Mouse (Mus musculus): Measurements from ENCODE around the gene Rab11fip2. TPM values are rescaled to one million over a fixed set of nuclear protein-coding genes. Genes with fewer than 3 reads are reported as not detected.

The Rab11fip2 gene
- 5.0 TPM in 2 replicates for polyA plus RNA-seq (2014; fragmentation: Nextera tagmentation; extraction: Ambion mirVana)

- peak; percentile 97 for ATAC-seq (replicated peaks; ENCODE audit: low FRiP score, low TSS enrichment, low read depth)
- Histone ChIP-seq H3K4me3 (ENCODE audit: low read depth, low read length) (peak within 1 kb of the TSS; percentile 72), H3K27me3 (replicated peaks; ENCODE audit: control insufficient read depth, insufficient read depth, low read length) (no peaks in the 10 kb centered on the region), H3K4me2 (ENCODE audit: low read length) (peak within 1 kb of the TSS; percentile 78), H3K27ac (ENCODE audit: low read depth) (peak within 1 kb of the TSS; percentile 93), H3K36me3 (ENCODE audit: control insufficient read depth, insufficient read depth, low read length) (no peaks in the 10 kb centered on the region), H3K9ac (ENCODE audit: low read length) (peak within 1 kb of the TSS; percentile 88), H3K9me3 (ENCODE audit: control insufficient read depth, low read length) (no peaks in the 10 kb centered on the region), H3K4me1 (replicated peaks; ENCODE audit: control insufficient read depth, insufficient read depth, low read length) (no peaks in the 10 kb centered on the region; the same call in 1 of the 2 replicates)
- DNase-seq (ENCODE audit: low spot score): peak; percentile 97
- under 1% methylated on average over 65 of the region's 72 CpGs for WGBS
Measured at GRCm38 (mm10) chr19:59943322-59943871, at the start of gene Rab11fip2. Gene Rab11fip2, minus strand, starts transcription at chr19:59943654.

GRCm38 (mm10) chr19:59981588-59981987 is 38.1 kb upstream of the Rab11fip2 start:
- no peak for DNase-seq (ENCODE audit: low spot score)
- Histone ChIP-seq H3K4me2 (ENCODE audit: low read length) (no peak overlapping the region), H3K27me3 (replicated peaks; ENCODE audit: control insufficient read depth, insufficient read depth, low read length) (no peaks in the 10 kb centered on the region), H3K4me3 (ENCODE audit: low read depth, low read length) (no peak overlapping the region), H3K36me3 (ENCODE audit: control insufficient read depth, insufficient read depth, low read length) (no peaks in the 10 kb centered on the region), H3K4me1 (replicated peaks; ENCODE audit: control insufficient read depth, insufficient read depth, low read length) (no peaks in the 10 kb centered on the region), H3K27ac (ENCODE audit: low read depth) (no peak overlapping the region), H3K9me3 (ENCODE audit: control insufficient read depth, low read length) (no peaks in the 10 kb centered on the region), H3K9ac (ENCODE audit: low read length) (no peak overlapping the region)
- WGBS: 91% methylated on average over 1 of the region's 1 CpGs
- no peak for ATAC-seq (replicated peaks; ENCODE audit: low FRiP score, low TSS enrichment, low read depth)

DNA sequence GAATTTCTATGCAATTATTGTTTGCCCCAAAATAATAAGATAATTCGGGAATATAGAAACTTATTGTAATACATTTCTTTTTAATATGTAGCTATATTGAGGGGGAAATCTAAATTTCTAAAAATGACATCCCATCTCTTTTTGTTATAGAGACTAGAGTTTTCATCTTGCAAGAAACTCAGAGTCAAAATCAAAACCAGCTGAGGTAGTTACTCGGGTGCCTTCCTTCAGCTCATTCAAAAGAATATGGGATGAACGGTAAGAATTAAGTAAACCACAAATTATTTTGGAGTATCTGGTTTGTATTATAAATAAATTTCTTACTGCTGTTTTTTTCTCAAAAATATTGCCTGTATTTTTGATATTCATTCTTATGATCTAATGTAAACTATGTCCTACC is 11.5 kb upstream of the Rab11fip2 start:
- Histone ChIP-seq H3K9me3 (ENCODE audit: control insufficient read depth, low read length) (no peaks in the 10 kb centered on the region), H3K4me3 (ENCODE audit: low read depth, low read length) (no peak overlapping the region), H3K4me1 (replicated peaks; ENCODE audit: control insufficient read depth, insufficient read depth, low read length) (no peaks in the 10 kb centered on the region), H3K27me3 (replicated peaks; ENCODE audit: control insufficient read depth, insufficient read depth, low read length) (no peaks in the 10 kb centered on the region), H3K9ac (ENCODE audit: low read length) (no peak overlapping the region), H3K27ac (ENCODE audit: low read depth) (no peak overlapping the region), H3K36me3 (ENCODE audit: control insufficient read depth, insufficient read depth, low read length) (no peaks in the 10 kb centered on the region), H3K4me2 (ENCODE audit: low read length) (no peak overlapping the region)
- no peak for DNase-seq (ENCODE audit: low spot score)
- 78% methylated on average over 3 of the region's 3 CpGs for WGBS
- ATAC-seq (replicated peaks; ENCODE audit: low FRiP score, low TSS enrichment, low read depth): no peak

DNA sequence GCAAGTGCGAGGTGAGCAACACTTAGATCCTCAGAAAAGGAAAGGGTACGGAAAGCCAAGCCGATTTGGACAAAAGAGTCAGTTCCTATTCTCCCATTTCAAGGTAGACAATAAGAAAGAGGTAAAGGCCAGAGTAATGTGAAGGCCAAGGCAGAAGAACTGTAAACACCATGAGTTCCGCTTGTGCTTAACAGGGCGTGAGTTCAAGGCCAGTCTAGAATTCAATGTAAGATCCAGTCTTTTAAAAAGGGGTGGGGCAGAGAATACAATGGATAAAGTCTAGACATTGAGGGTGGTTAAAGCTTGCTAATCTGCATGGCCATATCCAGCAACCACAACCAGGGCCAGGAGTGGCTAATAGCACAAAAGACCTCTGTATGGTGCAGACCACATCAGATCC is 6.3 kb upstream of the Rab11fip2 start:
- Histone ChIP-seq H3K9me3 (ENCODE audit: control insufficient read depth, low read length) (no peaks in the 10 kb centered on the region), H3K36me3 (ENCODE audit: control insufficient read depth, insufficient read depth, low read length) (no peaks in the 10 kb centered on the region), H3K9ac (ENCODE audit: low read length) (no peak overlapping the region), H3K27ac (ENCODE audit: low read depth) (no peak overlapping the region), H3K4me2 (ENCODE audit: low read length) (no peak overlapping the region), H3K27me3 (replicated peaks; ENCODE audit: control insufficient read depth, insufficient read depth, low read length) (no peaks in the 10 kb centered on the region), H3K4me3 (ENCODE audit: low read depth, low read length) (no peak overlapping the region), H3K4me1 (replicated peaks; ENCODE audit: control insufficient read depth, insufficient read depth, low read length) (no peaks in the 10 kb centered on the region)
- ATAC-seq (replicated peaks; ENCODE audit: low FRiP score, low TSS enrichment, low read depth): no peak
- DNase-seq (ENCODE audit: low spot score): no peak
- WGBS: 83% methylated on average over 5 of the region's 5 CpGs

DNA sequence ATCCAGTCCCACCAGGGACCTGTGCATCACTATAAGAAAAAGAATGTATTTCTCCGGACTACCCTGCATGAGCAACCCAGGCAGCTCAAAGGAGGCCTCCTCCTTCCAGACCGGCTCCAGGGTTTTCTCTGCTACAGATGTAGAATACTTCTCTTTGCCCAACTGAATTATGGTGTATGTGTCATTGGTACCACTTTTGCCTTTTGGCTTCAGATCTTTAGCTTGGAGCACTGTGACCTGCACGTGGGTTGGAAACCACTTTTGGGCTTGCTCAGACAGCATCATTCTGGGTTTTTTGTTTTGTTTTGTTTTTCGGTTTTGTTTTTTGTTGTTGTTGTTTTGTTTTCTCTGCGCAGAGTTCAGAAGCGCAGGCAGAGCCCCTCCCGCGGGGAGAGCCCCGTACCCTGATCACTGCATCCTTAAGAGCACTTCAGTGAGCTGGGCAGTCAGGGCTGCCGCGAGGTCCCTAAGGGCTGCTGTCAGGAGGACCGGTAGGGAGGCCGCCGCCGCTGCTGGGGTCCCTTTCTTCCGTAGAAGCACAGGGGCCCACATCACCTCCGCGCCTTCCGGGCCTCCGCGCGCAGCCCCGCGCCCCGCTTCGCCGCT is 635 bp downstream of the Rab11fip2 start:
- peak overlapping the region; percentile 88 for H3K9ac ChIP-seq (ENCODE audit: low read length)
- H3K36me3 ChIP-seq (ENCODE audit: control insufficient read depth, insufficient read depth, low read length): no peaks in the 10 kb centered on the region
- H3K9me3 ChIP-seq (ENCODE audit: control insufficient read depth, low read length): no peaks in the 10 kb centered on the region
- WGBS: 2% methylated on average over 26 of the region's 27 CpGs
- no peaks in the 10 kb centered on the region; the same call in 1 of the 2 replicates for H3K4me1 ChIP-seq (replicated peaks; ENCODE audit: control insufficient read depth, insufficient read depth, low read length)
- H3K4me2 ChIP-seq (ENCODE audit: low read length): peak overlapping the region; percentile 78
- DNase-seq (ENCODE audit: low spot score): no peak
- H3K4me3 ChIP-seq (ENCODE audit: low read depth, low read length): peak overlapping the region; percentile 72
- no peaks in the 10 kb centered on the region for H3K27me3 ChIP-seq (replicated peaks; ENCODE audit: control insufficient read depth, insufficient read depth, low read length)
- peak; percentile 84 for ATAC-seq (replicated peaks; ENCODE audit: low FRiP score, low TSS enrichment, low read depth)
- peak overlapping the region; percentile 93 for H3K27ac ChIP-seq (ENCODE audit: low read depth)

GRCm38 (mm10) chr19:59939711-59940110 is 3.7 kb downstream of the Rab11fip2 start:
- ATAC-seq (replicated peaks; ENCODE audit: low FRiP score, low TSS enrichment, low read depth): no peak
- WGBS: 83% methylated on average over 5 of the region's 5 CpGs
- no peak overlapping the region for H3K27ac ChIP-seq (ENCODE audit: low read depth)

DNA sequence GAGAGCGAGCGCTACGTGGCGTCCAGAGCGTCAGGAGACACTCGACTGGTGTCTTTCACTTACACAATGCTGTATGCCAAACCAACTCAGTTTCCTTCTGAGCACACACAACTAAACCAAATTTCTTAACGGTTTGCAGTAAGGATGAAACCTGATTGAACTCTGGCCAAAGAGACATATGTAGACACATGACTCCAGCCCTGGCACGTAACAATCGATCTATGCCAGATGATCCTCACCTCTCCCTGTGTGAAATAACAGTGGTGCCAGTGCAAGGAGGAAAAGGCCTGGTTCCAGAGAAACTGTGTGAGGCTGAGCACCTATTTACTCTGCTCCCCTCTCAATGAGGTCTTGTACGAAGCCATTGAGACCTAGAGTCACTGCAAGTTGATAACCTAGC is 11.4 kb downstream of the Rab11fip2 start:
- no peak overlapping the region for H3K9ac ChIP-seq (ENCODE audit: low read length)
- H3K36me3 ChIP-seq (ENCODE audit: control insufficient read depth, insufficient read depth, low read length): peaks cover 5% of the 10 kb centered on the region
- no peak overlapping the region for H3K4me3 ChIP-seq (ENCODE audit: low read depth, low read length)
- no peaks in the 10 kb centered on the region for H3K4me1 ChIP-seq (replicated peaks; ENCODE audit: control insufficient read depth, insufficient read depth, low read length)
- no peak for ATAC-seq (replicated peaks; ENCODE audit: low FRiP score, low TSS enrichment, low read depth)
- no peaks in the 10 kb centered on the region for H3K27me3 ChIP-seq (replicated peaks; ENCODE audit: control insufficient read depth, insufficient read depth, low read length)
- no peak overlapping the region for H3K4me2 ChIP-seq (ENCODE audit: low read length)
- H3K27ac ChIP-seq (ENCODE audit: low read depth): no peak overlapping the region
- WGBS: 90% methylated on average over 10 of the region's 10 CpGs
- DNase-seq (ENCODE audit: low spot score): no peak
- no peaks in the 10 kb centered on the region for H3K9me3 ChIP-seq (ENCODE audit: control insufficient read depth, low read length)

More at GRCm38 (mm10) chr19:59939711-59940110, 3.7 kb downstream of the Rab11fip2 start:
- Histone ChIP-seq H3K9me3 (ENCODE audit: control insufficient read depth, low read length) (no peaks in the 10 kb centered on the region), H3K4me2 (ENCODE audit: low read length) (no peak overlapping the region), H3K9ac (ENCODE audit: low read length) (no peak overlapping the region), H3K36me3 (ENCODE audit: control insufficient read depth, insufficient read depth, low read length) (peaks cover 3% of the 10 kb centered on the region), H3K4me1 (replicated peaks; ENCODE audit: control insufficient read depth, insufficient read depth, low read length) (no peaks in the 10 kb centered on the region; the same call in 1 of the 2 replicates), H3K4me3 (ENCODE audit: low read depth, low read length) (no peak overlapping the region), H3K27me3 (replicated peaks; ENCODE audit: control insufficient read depth, insufficient read depth, low read length) (no peaks in the 10 kb centered on the region)
- DNase-seq (ENCODE audit: low spot score): no peak

DNA sequence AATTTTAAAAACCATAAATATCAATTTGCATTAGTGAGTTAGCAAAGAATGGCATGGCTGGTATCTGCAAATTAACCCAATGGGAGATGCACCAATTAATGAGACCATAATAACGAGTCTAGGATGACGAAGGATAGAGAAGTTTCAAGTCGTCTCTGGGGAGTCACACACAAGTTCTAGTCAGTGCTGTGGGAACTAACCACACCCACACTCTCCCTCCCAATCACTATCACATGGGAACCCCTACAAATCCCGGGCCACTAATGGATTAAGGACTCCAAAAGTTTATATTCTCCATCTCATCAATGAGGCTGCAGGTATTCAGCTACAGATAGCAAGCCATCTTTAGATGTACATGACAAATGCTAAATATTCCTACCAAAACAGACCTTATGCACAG is 14.8 kb downstream of the Rab11fip2 start:
- DNase-seq (ENCODE audit: low spot score) (no peak), ATAC-seq (replicated peaks; ENCODE audit: low FRiP score, low TSS enrichment, low read depth) (no peak)
- 80% methylated on average over 4 of the region's 4 CpGs for WGBS
- no peaks in the 10 kb centered on the region for H3K9me3 ChIP-seq (ENCODE audit: control insufficient read depth, low read length)
- 0 out of 2 replicates have a peak, but pooled peaks cover 2% of the 10 kb centered on the region for H3K36me3 ChIP-seq (ENCODE audit: control insufficient read depth, insufficient read depth, low read length)
- H3K27me3 ChIP-seq (replicated peaks; ENCODE audit: control insufficient read depth, insufficient read depth, low read length): no peaks in the 10 kb centered on the region
- H3K27ac ChIP-seq (ENCODE audit: low read depth): no peak overlapping the region
- no peak overlapping the region for H3K9ac ChIP-seq (ENCODE audit: low read length)
- H3K4me1 ChIP-seq (replicated peaks; ENCODE audit: control insufficient read depth, insufficient read depth, low read length): no peaks in the 10 kb centered on the region
- no peak overlapping the region for H3K4me3 ChIP-seq (ENCODE audit: low read depth, low read length)
- H3K4me2 ChIP-seq (ENCODE audit: low read length): no peak overlapping the region

GRCm38 (mm10) chr19:59926125-59926524 is 17.3 kb downstream of the Rab11fip2 start:
- WGBS: 87% methylated on average over 1 of the region's 1 CpGs
- H3K27ac ChIP-seq (ENCODE audit: low read depth): no peak overlapping the region
- no peak for DNase-seq (ENCODE audit: low spot score)
- no peaks in the 10 kb centered on the region for H3K9me3 ChIP-seq (ENCODE audit: control insufficient read depth, low read length)
- no peak for ATAC-seq (replicated peaks; ENCODE audit: low FRiP score, low TSS enrichment, low read depth)
- no peaks in the 10 kb centered on the region for H3K36me3 ChIP-seq (ENCODE audit: control insufficient read depth, insufficient read depth, low read length)
- H3K4me3 ChIP-seq (ENCODE audit: low read depth, low read length): no peak overlapping the region
- H3K4me2 ChIP-seq (ENCODE audit: low read length): no peak overlapping the region
- H3K9ac ChIP-seq (ENCODE audit: low read length): no peak overlapping the region
- H3K4me1 ChIP-seq (replicated peaks; ENCODE audit: control insufficient read depth, insufficient read depth, low read length): no peaks in the 10 kb centered on the region
- no peaks in the 10 kb centered on the region for H3K27me3 ChIP-seq (replicated peaks; ENCODE audit: control insufficient read depth, insufficient read depth, low read length)

Measured in intestine, embryonic 14.5 days (tissue).